Mouse (Mus musculus): Measurements from ENCODE around the gene Tspan14.

DNA sequence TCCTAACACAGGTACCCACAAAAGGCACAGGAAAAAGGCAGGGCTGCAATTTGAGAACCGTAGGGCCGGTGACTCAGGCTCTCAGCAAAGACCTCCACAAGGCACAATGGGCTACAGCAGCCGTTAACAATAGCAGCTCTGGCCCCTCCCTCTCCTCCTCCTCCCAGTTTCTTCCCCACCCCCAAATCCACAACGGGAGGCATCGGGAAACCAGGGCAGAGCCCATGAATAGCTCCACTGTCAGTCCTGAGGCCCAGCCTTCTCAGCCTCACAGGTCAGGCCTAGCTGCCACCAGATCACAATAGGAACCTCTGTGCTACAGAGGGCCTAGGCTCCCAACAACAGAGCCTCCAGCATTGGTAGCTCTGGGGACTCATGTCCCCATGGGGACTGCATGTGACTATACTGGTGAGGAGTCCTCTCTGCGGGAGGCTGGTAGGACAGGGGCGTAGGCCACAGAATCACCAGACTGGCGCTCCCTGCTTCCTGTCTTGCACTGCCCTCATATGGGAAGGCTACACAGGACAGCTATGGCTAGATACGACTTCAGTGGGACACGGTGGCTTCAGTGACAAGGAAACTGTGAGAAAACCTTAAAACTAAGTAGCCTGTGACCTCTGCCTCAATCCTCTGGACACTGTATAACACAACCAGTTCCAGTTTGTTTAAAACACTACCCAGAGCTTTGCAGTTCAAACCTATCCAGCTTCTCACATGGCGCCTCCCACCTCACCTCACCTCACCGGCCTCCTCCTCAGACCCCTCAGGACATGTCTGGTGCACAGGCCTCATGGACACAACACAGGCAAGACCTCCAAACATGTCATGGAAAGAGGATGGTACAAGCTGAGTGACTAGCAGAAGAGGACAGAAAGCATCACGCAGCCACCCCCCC is 10.1 kb downstream of the Tspan14 start:
- TF ChIP-seq CTCF (IDR thresholded peaks at IDR 0.05; ENCODE audit: borderline replicate concordance, control insufficient read depth, extremely low read depth, insufficient read depth, low read length, poor library complexity) (no peak), POLR2A (IDR thresholded peaks at IDR 0.05; ENCODE audit: control insufficient read depth, extremely low read depth, insufficient read depth, low read length, poor library complexity) (no peak)
